Mouse (Mus musculus): ENCODE results near the gene Atxn2.

DNA sequence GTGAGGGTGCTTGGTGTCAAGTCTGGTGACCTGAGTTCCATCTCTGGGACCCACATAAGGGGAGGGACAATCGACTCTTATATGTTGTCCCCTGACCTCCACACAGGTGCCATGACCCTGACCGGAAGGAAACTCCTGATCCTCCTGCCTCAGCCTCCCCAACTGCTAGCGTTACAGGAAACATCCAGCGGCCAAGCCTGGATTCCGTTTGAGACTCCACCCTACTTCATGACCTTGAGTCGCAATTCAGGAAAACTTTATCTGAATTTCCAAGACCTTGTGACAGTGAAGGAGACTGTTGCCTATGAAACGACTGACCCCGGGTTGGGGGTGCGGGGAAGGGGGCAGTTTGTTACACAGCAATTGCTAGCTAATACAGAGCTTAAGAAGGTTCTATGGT lies 130.4 kb downstream of the Atxn2 start:
- TF ChIP-seq CTCF (IDR thresholded peaks at IDR 0.05; ENCODE audit: low read depth, low read length) (no peak), POLR2A (IDR thresholded peaks at IDR 0.05; ENCODE audit: extremely low read depth, insufficient read depth, low read length) (no peak)
